Mouse (Mus musculus): Measurements from ENCODE around the gene Slc4a3.
A peak's percentile ranks its signal among the peaks of the same experiment; 100 is the strongest.

The Slc4a3 gene

GRCm38 (mm10) chr1:75559212-75559925 lies 13.3 kb downstream of the Slc4a3 start:
- peak; percentile 95 to 97 for DNase-seq (ENCODE audit: low spot score in 2 of 2)

GRCm38 (mm10) chr1:75560206-75560913 lies 14.3 kb downstream of the Slc4a3 start:
- no peak for DNase-seq (ENCODE audit: low spot score in 2 of 2)

DNA sequence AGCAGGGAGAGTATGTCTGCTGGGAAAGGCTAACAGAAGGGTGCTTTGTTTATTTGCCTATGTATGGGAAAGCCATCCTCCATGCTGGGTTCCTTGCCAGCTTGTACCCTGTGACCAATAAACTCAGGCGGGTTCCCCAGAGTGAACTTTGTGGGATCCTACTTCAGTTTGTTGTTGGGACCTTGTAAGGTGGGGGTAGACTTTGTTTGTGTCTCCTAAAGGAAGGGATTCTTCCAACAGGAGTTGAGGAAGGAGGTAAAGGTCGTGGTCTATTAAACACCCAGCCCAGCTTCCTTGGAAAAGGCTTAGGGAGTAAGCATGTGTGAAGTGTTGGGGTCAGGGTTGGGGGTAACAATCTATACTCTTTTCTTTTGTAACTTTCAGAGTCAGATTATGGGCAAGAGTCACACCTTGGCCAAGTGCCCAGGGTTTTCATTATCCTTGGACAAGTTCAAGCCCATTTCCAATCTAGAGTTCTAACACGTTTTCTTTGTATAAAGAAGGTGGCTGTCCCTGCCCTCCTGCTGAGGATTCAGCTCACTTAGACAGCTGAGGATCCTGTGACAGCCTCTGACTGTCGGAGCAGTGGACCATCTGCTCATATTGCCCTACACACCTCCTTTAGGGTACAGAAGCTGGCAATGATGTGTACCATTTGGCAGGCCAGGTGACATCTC lies 15.3 kb downstream of the Slc4a3 start:
- DNase-seq (ENCODE audit: low spot score in 2 of 2) = no peak

DNA sequence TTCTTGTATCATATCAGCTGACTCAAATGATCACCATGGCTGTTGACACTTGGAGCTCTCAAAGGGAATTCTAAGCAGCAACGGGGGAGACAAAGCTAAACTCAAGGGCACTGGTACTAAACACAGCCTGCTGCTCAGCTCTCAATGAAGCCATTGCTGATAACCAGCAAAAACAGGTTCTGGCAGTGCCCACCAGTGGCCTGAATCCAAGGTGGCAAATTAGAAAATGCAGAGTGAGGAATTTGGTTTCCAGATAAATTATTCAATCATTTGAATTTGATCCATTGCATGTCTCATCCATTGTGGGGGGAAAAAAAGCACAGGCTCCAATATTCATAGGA lies 15.8 kb downstream of the Slc4a3 start:
- no peak for DNase-seq (ENCODE audit: low spot score in 2 of 2)

GRCm38 (mm10) chr1:75564102-75564501 lies 18.0 kb downstream of the Slc4a3 start:
- DNase-seq (ENCODE audit: low spot score in 2 of 2) = no peak

GRCm38 (mm10) chr1:75564916-75565315 lies 18.9 kb downstream of the Slc4a3 start:
- no peak for DNase-seq (ENCODE audit: low spot score in 2 of 2)

GRCm38 (mm10) chr1:75565616-75566015 lies 19.6 kb downstream of the Slc4a3 start:
- DNase-seq (ENCODE audit: low spot score in 2 of 2) = no peak

- no peak for DNase-seq (ENCODE audit: low spot score in 2 of 2)
Observed at GRCm38 (mm10) chr1:75570403-75570802, 24.3 kb downstream of the Slc4a3 start.

GRCm38 (mm10) chr1:75572776-75573175 lies 26.7 kb downstream of the Slc4a3 start:
- DNase-seq (ENCODE audit: low spot score in 2 of 2) = no peak

DNA sequence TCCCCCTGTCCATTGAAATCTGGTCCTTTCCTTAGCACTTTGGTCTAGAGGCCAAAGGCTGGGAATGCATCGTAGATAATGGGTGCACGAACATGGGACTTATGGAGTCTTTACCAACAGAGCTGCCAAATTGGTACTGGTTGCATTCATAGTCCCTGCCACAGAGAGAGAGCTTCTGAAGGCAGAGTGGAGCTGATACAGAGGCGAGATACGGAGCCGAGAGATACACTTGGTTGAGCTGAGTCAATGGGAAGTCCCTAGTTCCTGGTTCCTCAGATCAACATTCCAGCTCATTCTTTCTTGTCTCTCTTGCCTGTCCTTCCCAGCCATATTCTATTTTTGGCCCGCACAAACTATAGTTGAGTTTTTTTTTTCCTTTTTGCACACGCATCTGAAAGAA lies 27.6 kb downstream of the Slc4a3 start:
- no peak for DNase-seq (ENCODE audit: low spot score in 2 of 2)

DNA sequence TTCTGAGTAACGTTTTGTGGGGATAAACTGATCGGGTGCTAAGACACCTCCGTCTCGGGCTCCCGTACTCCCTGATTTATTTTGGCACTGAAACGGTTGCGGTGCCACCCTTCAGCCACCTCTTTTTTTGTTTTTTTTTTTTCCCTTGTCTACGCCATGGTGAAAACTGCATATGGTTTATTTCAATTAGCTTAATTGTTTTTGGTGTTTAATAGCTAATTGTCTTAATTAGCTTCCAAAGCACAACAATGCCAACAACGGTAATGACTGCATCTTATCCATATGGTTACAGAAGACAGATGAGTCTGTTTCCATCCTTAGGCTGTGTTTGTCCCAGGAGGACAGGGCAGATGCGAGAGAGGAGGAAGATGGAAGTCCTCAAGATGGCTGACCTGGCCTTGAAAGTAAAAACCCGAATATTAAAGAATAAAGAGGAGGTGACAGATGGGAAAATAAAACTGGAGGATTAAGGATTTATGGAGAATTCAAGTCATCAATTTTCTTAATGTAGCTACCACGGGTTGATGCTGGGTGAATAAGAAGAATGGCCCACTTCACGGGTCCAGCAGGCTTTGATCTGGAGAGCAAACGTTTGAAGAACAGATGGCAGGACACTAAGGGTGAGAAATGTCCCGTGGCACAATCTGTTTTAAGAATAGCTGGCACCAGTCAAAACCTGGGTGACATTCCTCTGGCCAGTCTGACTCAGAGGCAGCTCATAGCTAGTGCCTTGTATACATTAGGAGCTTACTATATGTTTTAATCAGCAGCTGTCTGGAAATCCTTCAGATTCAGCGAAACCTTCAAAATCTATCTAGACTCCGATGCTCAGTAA lies 28.6 kb downstream of the Slc4a3 start:
- DNase-seq (ENCODE audit: low spot score in 2 of 2) = no peak

DNA sequence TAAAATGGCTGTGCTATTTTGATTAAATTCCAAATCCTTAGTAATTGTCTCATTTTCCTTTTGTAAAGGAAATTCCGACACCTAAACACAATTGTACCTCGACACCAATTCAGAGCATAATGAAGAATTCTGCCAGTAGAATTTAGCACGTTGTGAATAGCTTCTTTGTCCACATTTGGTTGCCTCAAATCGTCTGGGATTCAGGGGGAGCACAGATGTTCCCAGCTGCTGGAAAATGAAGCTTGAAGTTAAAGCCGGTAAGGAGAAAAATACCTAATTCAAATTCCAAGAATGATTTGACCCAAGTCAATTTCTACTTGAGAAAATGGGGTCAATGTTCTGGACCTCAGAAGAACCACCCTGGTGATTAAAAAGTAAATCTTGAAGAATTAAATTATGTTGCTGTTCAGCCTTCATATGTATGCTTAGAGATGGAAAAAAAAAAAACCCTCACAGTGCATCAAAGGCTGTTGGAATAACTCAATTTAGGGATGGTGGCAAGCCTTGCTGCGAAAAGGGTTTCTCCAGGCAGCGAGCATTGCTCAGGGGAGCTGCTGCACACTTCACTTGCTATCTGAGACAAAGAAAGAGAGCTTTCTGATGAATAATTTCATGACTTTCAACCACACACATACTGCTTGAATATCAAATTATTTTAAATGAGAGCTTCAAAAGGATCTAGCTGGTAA lies 36.0 kb downstream of the Slc4a3 start:
- no peak for DNase-seq (ENCODE audit: low spot score in 2 of 2)

DNA sequence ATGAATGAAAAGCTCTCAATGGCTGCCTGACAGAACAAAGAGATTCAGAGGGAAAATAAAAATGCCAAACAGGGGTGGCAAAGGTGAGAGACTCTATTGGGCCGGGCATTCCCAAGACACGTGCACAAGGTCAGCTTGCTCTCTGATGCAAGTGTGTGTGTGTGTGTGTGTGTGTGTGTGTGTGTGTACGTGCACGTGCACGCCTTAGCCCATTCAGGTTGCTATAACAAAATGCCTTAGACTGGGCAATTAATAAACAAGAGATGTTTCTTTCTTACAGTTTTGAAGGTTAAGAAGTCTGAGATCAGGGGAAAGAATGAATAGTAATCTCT lies 36.5 kb downstream of the Slc4a3 start:
- no peak for DNase-seq (ENCODE audit: low spot score in 2 of 2)

- no peak for DNase-seq (ENCODE audit: low spot score in 2 of 2)
Observed at GRCm38 (mm10) chr1:75583034-75583433, 37.0 kb downstream of the Slc4a3 start.

DNA sequence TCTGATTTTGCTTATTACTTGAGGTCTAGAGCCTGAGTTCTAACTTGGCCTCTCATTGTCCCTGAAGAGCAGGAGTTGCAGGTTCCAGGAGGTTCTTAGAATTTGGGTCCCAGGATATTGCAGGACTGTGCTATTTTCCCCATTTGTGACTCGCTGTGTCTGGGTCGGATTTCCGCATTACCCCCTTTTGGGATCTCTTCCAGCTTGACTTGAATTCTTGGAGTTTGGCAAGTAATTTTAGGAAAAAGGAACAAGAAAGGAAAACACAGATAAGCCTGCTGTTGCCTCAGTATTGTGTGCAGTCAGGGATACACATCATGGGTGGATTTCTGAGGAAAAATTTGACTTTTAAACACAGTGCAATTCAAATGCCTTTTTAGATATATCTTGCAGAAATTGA lies 40.7 kb downstream of the Slc4a3 start:
- no peak for DNase-seq (ENCODE audit: low spot score in 2 of 2)

- peak; percentile 15 to 17 for DNase-seq (ENCODE audit: low spot score in 2 of 2)
Observed at GRCm38 (mm10) chr1:75587738-75588719, 42.0 kb downstream of the Slc4a3 start.

DNA sequence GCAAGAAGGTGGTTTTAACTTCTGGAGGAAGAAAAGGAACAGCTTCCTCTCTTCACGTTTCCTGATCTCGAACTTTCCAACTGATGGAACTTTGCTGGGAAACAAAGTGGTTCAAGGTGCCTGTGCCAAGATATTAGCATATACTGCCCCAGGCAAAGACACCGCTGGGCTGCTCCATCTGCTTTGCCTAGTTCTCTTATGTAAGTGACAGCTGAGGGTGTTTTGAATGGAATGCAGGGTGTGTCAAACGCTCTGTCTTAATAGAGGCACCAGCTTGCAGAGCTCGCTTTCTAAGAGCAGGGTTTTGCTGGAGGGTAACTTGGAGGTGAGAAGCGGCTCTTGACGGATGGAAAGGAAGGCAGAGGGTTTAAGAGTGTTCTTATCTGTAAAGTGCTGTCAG lies 42.8 kb downstream of the Slc4a3 start:
- peak; percentile 21 to 39 for DNase-seq (ENCODE audit: low spot score in 2 of 2)

DNA sequence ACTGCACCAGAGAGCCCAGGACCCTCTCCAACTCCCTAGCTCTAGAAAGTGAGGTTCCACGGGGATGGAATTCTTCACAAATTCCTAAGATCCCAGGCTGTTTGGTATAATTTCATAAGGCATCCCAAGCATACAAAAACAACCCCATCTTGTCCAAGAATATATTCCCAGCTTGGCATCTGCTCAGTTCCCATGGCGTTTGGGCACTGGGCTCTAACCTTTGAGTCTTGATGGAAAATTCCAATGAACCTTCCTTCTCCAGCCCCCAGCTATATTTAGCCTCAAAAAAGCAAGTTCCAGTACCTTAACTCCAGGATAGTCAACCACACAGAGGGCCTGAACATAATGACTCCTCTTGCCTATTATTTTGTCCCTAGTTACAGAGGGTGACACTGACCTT lies 43.9 kb downstream of the Slc4a3 start:
- DNase-seq (ENCODE audit: low spot score in 2 of 2) = no peak

- DNase-seq (ENCODE audit: low spot score in 2 of 2) = no peak
Observed at GRCm38 (mm10) chr1:75593956-75594355, 47.9 kb downstream of the Slc4a3 start.

DNA sequence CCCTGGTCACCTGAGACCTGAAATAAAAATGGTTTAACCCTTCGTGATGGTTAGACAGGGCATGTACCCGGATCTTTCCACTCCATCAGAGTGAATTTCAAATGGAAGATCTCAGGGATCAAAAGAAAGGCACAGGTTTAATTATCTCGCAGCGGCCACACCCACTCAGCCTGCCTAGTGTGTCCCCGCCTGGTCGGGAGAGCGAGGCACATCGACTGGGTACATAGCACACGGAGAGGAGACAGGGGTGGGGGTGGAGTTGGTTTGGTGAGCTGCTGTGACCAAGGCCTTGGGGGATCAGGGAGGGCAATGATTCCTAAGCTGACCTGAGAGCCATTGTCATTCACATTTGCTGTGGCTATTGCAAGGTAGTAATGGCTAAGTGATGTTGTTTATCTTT lies 48.8 kb downstream of the Slc4a3 start:
- DNase-seq (ENCODE audit: low spot score in 2 of 2) = no peak
